Mouse (Mus musculus) liver, embryonic 13.5 days (tissue): ENCODE data around the gene Crlf3. TPM values are rescaled to one million over a fixed set of nuclear protein-coding genes. Genes with fewer than 3 reads are reported as not detected.

ENCODE experiments used
- ATAC-seq: fragments of 200-750 bp; cut with Nextera tagmentation; 2 replicates; pipeline ENCODE4 v1.8.0; 2017; ENCODE audit warnings: low read depth, mild to moderate bottlenecking, moderate number of reproducible peaks, moderate library complexity
- DNase-seq: peaks from one replicate; pipeline ENCODE4 v3.0.0; 2022
- H3K27ac ChIP-seq: fragments of 300-500 bp; sonication (generic); 2 replicates; pipeline ENCODE4 v1.5.1; 2015; ENCODE audit warnings: moderate library complexity, mild to moderate bottlenecking, inconsistent platforms
- H3K27me3 ChIP-seq: fragments of 300-500 bp; sonication (generic); 2 replicates; pipeline ENCODE4 v1.6.1; 2015; ENCODE audit warnings: mild to moderate bottlenecking, inconsistent platforms
- H3K36me3 ChIP-seq: fragments of 300-500 bp; sonication (generic); 2 replicates; pipeline ENCODE4 v1.6.1; 2015; ENCODE audit warnings: mild to moderate bottlenecking, inconsistent platforms
- H3K4me1 ChIP-seq: fragments of 300-500 bp; sonication (generic); replicated peaks from 2 replicates; pipeline ENCODE4 v1.6.1; 2015; ENCODE audit warnings: inconsistent platforms
- H3K4me2 ChIP-seq: fragments of 300-500 bp; sonication (generic); 2 replicates; pipeline ENCODE4 v1.6.1; 2015; ENCODE audit warnings: inconsistent platforms, mild to moderate bottlenecking, moderate library complexity
- H3K4me3 ChIP-seq: fragments of 300-500 bp; sonication (generic); replicated peaks from 2 replicates; pipeline ENCODE4 v1.5.1; 2015; ENCODE audit warnings: mild to moderate bottlenecking, inconsistent platforms
- H3K9ac ChIP-seq: fragments of 300-500 bp; sonication (generic); 2 replicates; pipeline ENCODE4 v1.6.1; 2015; ENCODE audit warnings: mild to moderate bottlenecking, inconsistent platforms
- H3K9me3 ChIP-seq: fragments of 300-500 bp; sonication (generic); replicated peaks from 2 replicates; pipeline ENCODE4 v1.6.1; 2016; ENCODE audit warnings: inconsistent platforms
- WGBS: fragments of 180-500 bp; shearing (Covaris S2); methylation state at CpG from one replicate; pipeline ENCODE4 v1.1.7; 2015; ENCODE audit not compliant: insufficient replicate concordance; 5-methylcytosine and 5-hydroxymethylcytosine counted together
- polyA plus RNA-seq: library from polyadenylated mRNA; unstranded; fragments of >200 nt; fragmentation: Nextera tagmentation; extraction: Ambion mirVana; gene quantifications from 2 replicates; pipeline ENCODE4 v1.2.1, GENCODE M21; 2015

The Crlf3 gene
- polyA plus RNA-seq: 91.4 and 103 TPM in 2 replicates

DNA sequence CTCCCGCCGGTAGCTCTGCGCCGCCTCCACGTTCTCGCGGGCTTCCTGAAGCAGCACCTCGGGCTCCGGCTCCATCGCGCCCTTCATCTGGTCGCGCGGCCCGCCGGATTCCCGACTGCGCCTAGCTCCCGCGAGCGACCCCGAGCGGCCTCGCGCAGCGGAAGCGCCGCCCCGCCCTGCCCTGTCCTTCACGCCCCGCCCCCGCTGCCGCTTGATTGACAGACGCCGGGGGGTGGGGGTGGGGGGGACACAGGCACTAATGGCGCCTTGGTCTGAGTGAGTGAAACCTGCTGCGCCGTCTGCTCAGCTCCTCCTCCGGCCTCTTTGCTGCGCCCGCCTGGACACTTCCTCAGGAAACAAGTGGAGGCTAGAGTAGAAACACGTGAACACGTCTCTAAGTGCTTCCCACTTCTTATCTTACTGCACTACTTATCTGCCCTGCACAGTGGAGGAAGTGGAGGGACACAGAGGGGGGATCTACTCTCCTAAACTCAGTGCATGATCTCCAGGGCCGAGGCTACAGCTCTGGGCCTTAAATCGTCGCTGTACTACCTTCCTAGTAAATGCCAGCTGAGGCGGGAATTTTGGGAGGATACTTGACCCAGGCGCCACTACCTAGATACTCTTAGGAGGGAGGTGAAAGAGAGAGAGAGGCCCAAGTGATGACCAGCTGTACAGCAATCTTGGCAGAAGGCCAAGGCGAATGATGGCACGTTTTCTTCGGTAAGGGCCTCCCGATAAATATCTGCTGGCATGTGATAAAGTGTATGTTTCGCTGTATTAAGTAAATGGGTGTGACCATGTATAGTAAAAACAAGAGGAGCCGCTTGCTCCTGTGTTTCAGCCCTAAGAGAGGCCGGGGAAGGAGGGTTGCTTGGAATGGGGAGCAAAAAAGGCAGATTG is at the start of gene Crlf3:
Gene Crlf3, minus strand, starts transcription at position 166 of the 903 bp plus-strand sequence.
- peaks cover 5% of the 10 kb centered on the region; the same call in 1 of the 2 replicates for H3K9me3 ChIP-seq
- 1% methylated on average over 55 of the region's 55 CpGs for WGBS
- ATAC-seq (peak; percentile 93), DNase-seq (peak; percentile 87)
- peak within 1 kb of the TSS; percentile 99 for H3K4me3 ChIP-seq
- H3K36me3 ChIP-seq: peaks cover 27% of the 10 kb centered on the region
- H3K27ac ChIP-seq: peak within 1 kb of the TSS; percentile 100
- H3K9ac ChIP-seq: peak within 1 kb of the TSS; percentile 100
- peaks cover 68% of the 10 kb centered on the region for H3K4me1 ChIP-seq
- peak within 1 kb of the TSS; percentile 69 for H3K4me2 ChIP-seq
- no peaks in the 10 kb centered on the region for H3K27me3 ChIP-seq

DNA sequence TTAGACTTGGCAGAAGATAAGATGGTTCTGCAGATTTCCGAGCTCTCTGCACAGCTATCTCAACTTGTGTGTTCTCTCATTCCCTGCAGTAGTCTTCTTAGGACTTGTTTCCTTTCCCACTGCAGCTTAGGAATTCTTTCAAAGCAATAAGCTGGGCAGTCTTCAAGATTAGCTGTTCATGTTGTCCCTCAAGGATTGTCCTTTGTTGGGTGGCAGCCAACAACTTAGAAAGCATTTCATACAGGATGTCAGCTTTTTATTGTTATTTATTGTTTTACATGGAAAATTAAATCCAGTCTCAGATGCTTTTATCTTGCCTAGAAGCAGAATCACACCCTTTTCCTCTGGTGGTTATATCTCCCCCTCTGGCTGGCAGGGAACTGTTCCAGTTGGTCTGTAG is 35.6 kb upstream of the Crlf3 start:
- ATAC-seq (no peak), DNase-seq (no peak)
- peaks cover 86% of the 10 kb centered on the region for H3K36me3 ChIP-seq
- H3K9ac ChIP-seq: no peak overlapping the region
- H3K27ac ChIP-seq: no peak overlapping the region
- H3K9me3 ChIP-seq: no peaks in the 10 kb centered on the region
- H3K4me3 ChIP-seq: no peak overlapping the region
- 68% methylated on average over 1 of the region's 1 CpGs for WGBS
- H3K27me3 ChIP-seq: no peaks in the 10 kb centered on the region
- H3K4me1 ChIP-seq: peaks cover 3% of the 10 kb centered on the region; the same call in 1 of the 2 replicates
- H3K4me2 ChIP-seq: no peak overlapping the region

DNA sequence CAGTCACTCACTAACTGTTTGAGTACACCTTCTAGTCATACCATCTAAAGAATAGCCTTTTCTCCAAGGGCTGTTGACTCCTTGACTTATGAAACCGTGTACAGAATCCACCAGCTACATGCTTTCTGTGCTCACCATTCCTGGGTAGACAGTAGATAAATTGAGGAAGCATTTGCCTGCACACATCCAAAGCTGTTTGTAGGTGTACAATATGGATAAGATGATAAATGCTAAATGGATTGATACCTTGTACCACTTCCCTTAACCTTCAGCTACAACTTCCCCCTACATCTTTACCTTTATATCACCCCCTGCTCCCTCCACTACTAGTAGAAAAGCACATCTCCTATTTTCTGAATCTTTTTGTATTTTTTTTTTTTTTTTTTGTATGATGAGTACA is 23.6 kb upstream of the Crlf3 start:
- WGBS: 76% methylated on average over 1 of the region's 1 CpGs
- Histone ChIP-seq H3K9me3 (no peaks in the 10 kb centered on the region), H3K4me1 (peaks cover 13% of the 10 kb centered on the region), H3K27me3 (no peaks in the 10 kb centered on the region), H3K4me3 (no peak overlapping the region), H3K36me3 (peaks cover 85% of the 10 kb centered on the region), H3K9ac (no peak overlapping the region), H3K4me2 (no peak overlapping the region), H3K27ac (no peak overlapping the region)
- no peak for DNase-seq
- no peak for ATAC-seq

GRCm38 (mm10) chr11:80101298-80101697 is 20.5 kb upstream of the Crlf3 start:
- H3K36me3 ChIP-seq: peaks cover 82% of the 10 kb centered on the region
- WGBS: 40% methylated on average over 6 of the region's 6 CpGs
- ATAC-seq (peak; percentile 75; the same call in 1 of the 2 replicates), DNase-seq (no peak)
- H3K27me3 ChIP-seq: no peaks in the 10 kb centered on the region
- no peak overlapping the region for H3K4me3 ChIP-seq
- no peaks in the 10 kb centered on the region for H3K9me3 ChIP-seq
- peak overlapping the region; percentile 16; the same call in 1 of the 2 replicates for H3K27ac ChIP-seq
- 0 out of 2 replicates have a peak overlapping the region, but pooled peaks have one; percentile 18 for H3K4me2 ChIP-seq
- H3K9ac ChIP-seq: no peak overlapping the region
- H3K4me1 ChIP-seq: peaks cover 13% of the 10 kb centered on the region

DNA sequence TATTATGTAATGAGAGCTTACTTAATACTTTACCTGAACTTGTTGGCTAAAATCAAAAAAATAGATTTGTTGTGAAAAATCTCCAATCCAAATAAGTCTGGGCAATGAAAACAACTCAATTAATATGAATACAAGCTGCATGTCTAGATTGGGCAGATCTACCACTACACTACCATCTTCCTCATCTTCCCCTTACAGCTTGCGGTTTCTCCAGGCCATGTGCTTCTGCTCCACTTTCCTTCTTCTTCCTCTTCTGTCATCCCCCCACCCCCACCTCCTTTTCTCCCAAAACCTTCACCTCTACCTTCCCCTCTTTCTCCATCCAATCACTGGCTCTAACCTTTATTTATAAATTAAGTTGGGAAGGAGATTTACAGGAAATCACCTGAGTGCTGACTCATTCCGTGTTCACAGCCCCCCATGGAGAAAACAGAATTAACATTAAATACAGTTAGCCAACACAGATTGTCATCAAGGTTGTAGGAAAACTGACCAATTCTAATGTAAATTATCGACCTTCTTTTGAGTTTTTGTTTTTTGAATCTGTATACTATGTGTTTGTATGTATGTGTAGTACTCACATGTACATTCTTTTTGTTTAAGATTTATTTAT is 17.8 kb upstream of the Crlf3 start:
- ATAC-seq: no peak
- H3K36me3 ChIP-seq: peaks cover 82% of the 10 kb centered on the region
- WGBS: 68% methylated on average over 3 of the region's 3 CpGs

GRCm38 (mm10) chr11:80090555-80091164 is 9.9 kb upstream of the Crlf3 start:
- Histone ChIP-seq H3K27ac (no peak overlapping the region), H3K4me1 (peaks cover 50% of the 10 kb centered on the region), H3K9ac (peak overlapping the region; percentile 100), H3K4me3 (peak overlapping the region; percentile 100), H3K4me2 (peak overlapping the region; percentile 83), H3K36me3 (peaks cover 28% of the 10 kb centered on the region), H3K9me3 (no peaks in the 10 kb centered on the region), H3K27me3 (no peaks in the 10 kb centered on the region)
- WGBS: 39% methylated on average over 3 of the region's 3 CpGs
- DNase-seq: no peak
- ATAC-seq: no peak

More for the DNA sequence above, 17.8 kb upstream of the Crlf3 start:
- DNase-seq: no peak
- H3K4me2 ChIP-seq: no peak overlapping the region
- no peaks in the 10 kb centered on the region for H3K9me3 ChIP-seq
- no peak overlapping the region for H3K9ac ChIP-seq
- H3K4me3 ChIP-seq: no peak overlapping the region
- no peak overlapping the region for H3K27ac ChIP-seq
- no peaks in the 10 kb centered on the region for H3K27me3 ChIP-seq
- peaks cover 13% of the 10 kb centered on the region for H3K4me1 ChIP-seq

- peak overlapping the region; percentile 100 for H3K4me3 ChIP-seq
- ATAC-seq (no peak), DNase-seq (no peak)
- under 1% methylated on average over 14 of the region's 14 CpGs for WGBS
- peaks cover 57% of the 10 kb centered on the region for H3K4me1 ChIP-seq
- no peaks in the 10 kb centered on the region for H3K9me3 ChIP-seq
- H3K36me3 ChIP-seq: peaks cover 19% of the 10 kb centered on the region
- H3K4me2 ChIP-seq: peak overlapping the region; percentile 83
- no peaks in the 10 kb centered on the region for H3K27me3 ChIP-seq
- peak overlapping the region; percentile 91 for H3K27ac ChIP-seq
- H3K9ac ChIP-seq: peak overlapping the region; percentile 100
Observed at GRCm38 (mm10) chr11:80089817-80090214, 9.0 kb upstream of the Crlf3 start.

DNA sequence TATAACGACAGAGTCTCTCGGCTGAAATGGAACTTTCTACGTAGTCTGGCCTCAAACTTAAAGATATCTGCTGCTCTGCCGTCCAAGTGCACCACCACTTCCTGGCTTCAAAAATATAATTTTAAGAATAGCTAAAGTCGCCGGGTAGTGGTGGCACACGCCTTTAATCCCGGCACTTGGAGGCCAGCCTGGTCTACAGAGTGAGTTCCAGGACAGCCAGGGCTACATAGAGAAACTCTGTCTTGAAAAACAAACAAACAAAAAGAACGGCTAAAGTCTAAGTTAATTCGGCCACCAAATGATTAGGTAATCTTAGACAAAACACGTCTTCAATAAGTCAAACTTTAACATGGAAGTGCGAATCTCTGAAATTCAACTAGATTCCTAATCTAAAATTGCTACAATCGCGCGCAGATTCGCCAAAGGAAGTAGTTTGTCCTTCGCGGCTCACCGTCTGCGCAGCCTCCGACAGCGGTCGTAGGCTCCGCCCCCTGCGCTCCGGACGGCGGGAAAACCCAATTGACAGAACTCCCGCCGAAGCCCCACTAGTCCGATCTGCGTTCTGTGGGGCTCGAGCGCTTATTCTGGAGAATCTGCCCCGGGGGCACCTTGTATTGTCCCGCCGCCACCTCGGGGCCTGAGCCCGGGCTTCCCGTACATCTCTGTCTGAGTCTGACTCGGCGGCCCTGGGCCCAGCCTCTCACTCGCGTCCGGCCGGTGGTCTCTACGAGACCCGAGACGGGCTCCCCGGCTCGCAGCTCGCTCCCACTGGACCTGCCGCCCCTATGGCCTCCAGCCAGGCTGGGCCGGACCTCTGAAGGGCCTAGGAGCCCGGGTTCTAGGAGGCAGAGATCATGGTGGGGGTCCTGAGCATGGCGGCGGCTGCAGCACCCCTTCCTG is 8.4 kb upstream of the Crlf3 start, which contains the start of gene Atad5:
Gene Atad5, plus strand, starts transcription at position 484 of the 900 bp plus-strand sequence.
- Histone ChIP-seq H3K4me3 (peak within 1 kb of the TSS; percentile 100), H3K4me1 (peaks cover 60% of the 10 kb centered on the region), H3K27ac (peak within 1 kb of the TSS; percentile 91), H3K4me2 (peak within 1 kb of the TSS; percentile 83), H3K27me3 (no peaks in the 10 kb centered on the region), H3K9me3 (no peaks in the 10 kb centered on the region), H3K9ac (peak within 1 kb of the TSS; percentile 100), H3K36me3 (peaks cover 13% of the 10 kb centered on the region)
- DNase-seq: peak; percentile 83
- WGBS: 1% methylated on average over 57 of the region's 57 CpGs
- ATAC-seq: peak; percentile 72

- DNase-seq (peak; percentile 76), ATAC-seq (peak; percentile 76)
- WGBS: 6% methylated on average over 5 of the region's 5 CpGs
- no peak overlapping the region for H3K4me2 ChIP-seq
- H3K36me3 ChIP-seq: peaks cover 6% of the 10 kb centered on the region
- H3K4me1 ChIP-seq: peaks cover 67% of the 10 kb centered on the region
- no peak overlapping the region for H3K27ac ChIP-seq
- H3K9me3 ChIP-seq: peaks cover 5% of the 10 kb centered on the region; the same call in 1 of the 2 replicates
- H3K9ac ChIP-seq: no peak overlapping the region
- no peak overlapping the region for H3K4me3 ChIP-seq
- H3K27me3 ChIP-seq: no peaks in the 10 kb centered on the region
Observed at GRCm38 (mm10) chr11:80086844-80087243, 6.1 kb upstream of the Crlf3 start.

GRCm38 (mm10) chr11:80085356-80086055 is 4.7 kb upstream of the Crlf3 start:
- peak overlapping the region; percentile 53 for H3K27ac ChIP-seq
- no peak overlapping the region; the same call in 1 of the 2 replicates for H3K9ac ChIP-seq
- ATAC-seq (no peak), DNase-seq (no peak)
- no peaks in the 10 kb centered on the region for H3K27me3 ChIP-seq
- H3K4me1 ChIP-seq: peaks cover 64% of the 10 kb centered on the region
- peaks cover 5% of the 10 kb centered on the region; the same call in 1 of the 2 replicates for H3K9me3 ChIP-seq
- no peak overlapping the region for H3K4me2 ChIP-seq
- 57% methylated on average over 6 of the region's 6 CpGs for WGBS
- H3K36me3 ChIP-seq: peaks cover 4% of the 10 kb centered on the region; the same call in 1 of the 2 replicates
- H3K4me3 ChIP-seq: no peak overlapping the region
